Mouse (Mus musculus) hindbrain, embryonic 16.5 days (tissue): Measurements from ENCODE around the gene Sp1. TPM values are rescaled to one million over a fixed set of nuclear protein-coding genes. Genes with fewer than 3 reads are reported as not detected.
A peak's percentile ranks its signal among the peaks of the same experiment; 100 is the strongest.

Source experiments
- ATAC-seq: fragments of 200-750 bp; cut with Nextera tagmentation; 2 replicates; pipeline ENCODE4 v1.8.0; 2017; ENCODE audit warnings: moderate TSS enrichment, moderate library complexity
- H3K27ac ChIP-seq: fragments of 300-500 bp; sonication (generic); 2 replicates; pipeline ENCODE4 v1.5.1; 2014; ENCODE audit warnings: low read depth, mild to moderate bottlenecking, control low read depth, low read length, moderate library complexity
- H3K27me3 ChIP-seq: fragments of 300-500 bp; sonication (generic); replicated peaks from 2 replicates; pipeline ENCODE4 v1.6.1; 2014; ENCODE audit warnings: low read length; ENCODE audit not compliant: control insufficient read depth, insufficient read depth
- H3K36me3 ChIP-seq: fragments of 300-500 bp; sonication (generic); 2 replicates; pipeline ENCODE4 v1.6.1; 2014; ENCODE audit warnings: mild to moderate bottlenecking, low read length, moderate library complexity, mixed read lengths; ENCODE audit not compliant: control insufficient read depth, insufficient read depth
- H3K4me1 ChIP-seq: fragments of 300-500 bp; sonication (generic); 2 replicates; pipeline ENCODE4 v1.6.1; 2014; ENCODE audit warnings: low read depth, low read length; ENCODE audit not compliant: control insufficient read depth, insufficient read depth
- H3K4me2 ChIP-seq: fragments of 300-500 bp; sonication (generic); 2 replicates; pipeline ENCODE4 v1.6.1; 2014; ENCODE audit warnings: mild to moderate bottlenecking, low read length, control low read depth, moderate library complexity
- H3K4me3 ChIP-seq: fragments of 300-500 bp; sonication (generic); 2 replicates; pipeline ENCODE4 v1.5.1; 2014; ENCODE audit warnings: mild to moderate bottlenecking, low read length, control low read depth, moderate library complexity
- H3K9ac ChIP-seq: fragments of 300-500 bp; sonication (generic); 2 replicates; pipeline ENCODE4 v1.6.1; 2014; ENCODE audit warnings: low read depth, mild to moderate bottlenecking, control low read depth, low read length, moderate library complexity
- H3K9me3 ChIP-seq: fragments of 300-500 bp; sonication (generic); 2 replicates; pipeline ENCODE4 v1.6.1; 2014; ENCODE audit warnings: mild to moderate bottlenecking, low read length, moderate library complexity; ENCODE audit not compliant: control insufficient read depth
- WGBS: fragments of 180-500 bp; shearing (Covaris S2); extraction: QIAGEN DNeasy Blood & Tissue Kit; methylation state at CpG from one replicate; pipeline ENCODE4 v1.1.7; 2014; 5-methylcytosine and 5-hydroxymethylcytosine counted together
- polyA plus RNA-seq: library from polyadenylated mRNA; unstranded; fragments of >200 nt; fragmentation: Nextera tagmentation; extraction: Ambion mirVana; gene quantifications from 2 replicates; pipeline ENCODE4 v1.2.1, GENCODE M21; 2015

Gene Sp1
- polyA plus RNA-seq, 1 experiment from 2014 or later: 3.5 TPM

- WGBS: 15% methylated on average over 34 of the region's 34 CpGs
- no peaks in the 10 kb centered on the region for H3K27me3 ChIP-seq
- H3K9me3 ChIP-seq: no peaks in the 10 kb centered on the region
- peaks cover 20% of the 10 kb centered on the region for H3K4me1 ChIP-seq
- peak overlapping the region; percentile 54 for H3K4me3 ChIP-seq
- H3K4me2 ChIP-seq: peak overlapping the region; percentile 70
- H3K9ac ChIP-seq: peak overlapping the region; percentile 79
- no peak for ATAC-seq
- H3K36me3 ChIP-seq: peaks cover 8% of the 10 kb centered on the region
- H3K27ac ChIP-seq: peak overlapping the region; percentile 100
These were observed 1.1 kb upstream of the Sp1 start for GRCm38 (mm10) chr15:102404608-102405488.

GRCm38 (mm10) chr15:102406196-102406911 lies 411 bp downstream of the Sp1 start:
- peaks cover 16% of the 10 kb centered on the region for H3K36me3 ChIP-seq
- peak overlapping the region; percentile 82 for H3K9ac ChIP-seq
- peak overlapping the region; percentile 70 for H3K4me3 ChIP-seq
- H3K27me3 ChIP-seq: no peaks in the 10 kb centered on the region
- H3K9me3 ChIP-seq: no peaks in the 10 kb centered on the region
- peak overlapping the region; percentile 93 for H3K27ac ChIP-seq
- H3K4me1 ChIP-seq: peaks cover 30% of the 10 kb centered on the region
- ATAC-seq: no peak
- 1% methylated on average over 23 of the region's 69 CpGs for WGBS
- peak overlapping the region; percentile 59 for H3K4me2 ChIP-seq

GRCm38 (mm10) chr15:102406912-102407580 lies 1.1 kb downstream of the Sp1 start:
- H3K9ac ChIP-seq: peak overlapping the region; percentile 82
- 27% methylated on average over 3 of the region's 3 CpGs for WGBS
- peak overlapping the region; percentile 59 for H3K4me2 ChIP-seq
- peaks cover 18% of the 10 kb centered on the region for H3K36me3 ChIP-seq
- ATAC-seq: no peak
- peak overlapping the region; percentile 70 for H3K4me3 ChIP-seq
- H3K9me3 ChIP-seq: no peaks in the 10 kb centered on the region
- H3K4me1 ChIP-seq: peaks cover 35% of the 10 kb centered on the region
- H3K27me3 ChIP-seq: no peaks in the 10 kb centered on the region
- H3K27ac ChIP-seq: peak overlapping the region; percentile 93

DNA sequence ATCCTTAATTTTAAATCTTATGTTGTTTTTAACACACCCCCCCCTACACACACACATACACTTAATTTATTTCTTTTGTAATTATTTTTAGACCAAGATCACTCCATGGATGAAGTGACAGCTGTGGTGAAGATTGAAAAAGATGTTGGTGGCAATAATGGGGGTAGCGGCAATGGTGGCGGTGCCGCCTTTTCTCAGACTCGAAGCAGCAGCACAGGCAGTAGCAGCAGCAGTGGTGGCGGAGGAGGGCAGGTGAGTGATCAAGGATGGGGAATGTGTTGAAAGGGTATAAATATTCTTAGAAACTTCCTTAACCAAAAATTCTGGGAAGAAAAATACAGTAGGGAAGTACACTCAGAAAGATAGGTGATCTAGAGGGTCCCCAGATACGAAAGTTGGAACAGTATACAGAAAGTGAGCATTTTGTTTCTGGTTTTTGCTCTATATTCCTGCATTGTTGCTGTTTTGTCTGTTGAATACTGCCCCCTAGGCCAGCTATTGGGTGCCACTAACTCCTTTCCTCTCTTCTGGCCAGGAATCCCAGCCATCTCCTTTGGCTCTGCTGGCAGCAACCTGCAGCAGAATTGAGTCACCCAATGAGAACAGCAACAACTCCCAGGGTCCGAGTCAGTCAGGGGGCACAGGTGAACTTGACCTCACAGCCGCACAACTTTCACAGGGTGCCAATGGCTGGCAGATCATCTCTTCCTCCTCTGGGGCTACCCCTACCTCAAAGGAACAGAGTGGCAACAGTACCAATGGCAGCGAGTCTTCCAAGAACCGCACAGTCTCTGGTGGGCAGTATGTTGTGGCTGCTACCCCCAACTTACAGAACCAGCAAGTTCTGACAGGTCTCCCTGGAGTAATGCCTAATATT lies 2.0 kb downstream of the Sp1 start:
- no peaks in the 10 kb centered on the region for H3K9me3 ChIP-seq
- H3K36me3 ChIP-seq: peaks cover 23% of the 10 kb centered on the region
- no peaks in the 10 kb centered on the region for H3K27me3 ChIP-seq
- H3K4me2 ChIP-seq: peak overlapping the region; percentile 59; the same call in 1 of the 2 replicates
- no peak for ATAC-seq
- H3K4me1 ChIP-seq: peaks cover 35% of the 10 kb centered on the region
- WGBS: 91% methylated on average over 10 of the region's 10 CpGs
- no peak overlapping the region for H3K4me3 ChIP-seq
- no peak overlapping the region for H3K27ac ChIP-seq
- no peak overlapping the region for H3K9ac ChIP-seq

DNA sequence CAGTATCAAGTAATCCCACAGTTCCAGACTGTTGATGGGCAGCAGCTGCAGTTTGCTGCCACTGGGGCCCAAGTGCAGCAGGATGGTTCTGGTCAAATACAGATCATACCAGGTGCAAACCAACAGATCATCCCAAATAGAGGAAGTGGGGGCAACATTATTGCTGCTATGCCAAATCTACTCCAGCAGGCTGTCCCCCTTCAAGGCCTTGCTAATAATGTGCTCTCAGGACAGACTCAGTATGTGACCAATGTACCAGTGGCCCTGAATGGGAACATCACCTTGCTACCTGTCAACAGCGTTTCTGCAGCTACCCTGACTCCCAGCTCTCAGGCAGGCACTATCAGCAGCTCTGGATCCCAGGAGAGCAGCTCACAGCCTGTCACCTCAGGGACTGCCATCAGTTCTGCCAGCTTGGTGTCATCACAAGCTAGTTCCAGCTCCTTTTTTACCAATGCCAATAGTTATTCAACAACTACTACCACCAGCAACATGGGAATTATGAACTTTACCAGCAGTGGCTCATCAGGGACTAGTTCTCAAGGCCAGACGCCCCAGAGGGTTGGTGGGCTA lies 2.7 kb downstream of the Sp1 start:
- Histone ChIP-seq H3K9ac (no peak overlapping the region), H3K4me1 (peaks cover 35% of the 10 kb centered on the region), H3K36me3 (peaks cover 23% of the 10 kb centered on the region), H3K4me2 (no peak overlapping the region), H3K27ac (no peak overlapping the region), H3K27me3 (no peaks in the 10 kb centered on the region), H3K9me3 (no peaks in the 10 kb centered on the region), H3K4me3 (no peak overlapping the region)
- ATAC-seq: no peak
- WGBS: 69% methylated on average over 2 of the region's 2 CpGs

DNA sequence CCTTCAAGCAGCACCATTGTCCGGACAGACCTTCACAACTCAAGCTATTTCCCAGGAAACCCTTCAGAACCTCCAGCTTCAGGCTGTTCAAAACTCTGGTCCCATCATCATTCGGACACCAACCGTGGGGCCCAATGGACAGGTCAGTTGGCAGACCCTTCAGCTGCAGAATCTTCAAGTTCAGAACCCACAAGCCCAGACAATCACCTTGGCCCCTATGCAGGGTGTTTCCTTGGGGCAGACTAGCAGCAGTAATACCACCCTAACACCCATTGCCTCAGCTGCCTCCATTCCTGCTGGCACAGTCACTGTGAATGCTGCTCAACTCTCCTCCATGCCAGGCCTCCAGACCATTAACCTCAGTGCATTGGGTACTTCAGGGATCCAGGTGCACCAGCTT lies 3.3 kb downstream of the Sp1 start:
- Histone ChIP-seq H3K27me3 (no peaks in the 10 kb centered on the region), H3K4me1 (peaks cover 35% of the 10 kb centered on the region), H3K4me3 (no peak overlapping the region), H3K9ac (no peak overlapping the region), H3K4me2 (0 out of 2 replicates have a peak overlapping the region, but pooled peaks have one; percentile 19), H3K9me3 (no peaks in the 10 kb centered on the region), H3K27ac (no peak overlapping the region), H3K36me3 (peaks cover 25% of the 10 kb centered on the region)
- 96% methylated on average over 3 of the region's 3 CpGs for WGBS
- no peak for ATAC-seq

- Histone ChIP-seq H3K4me1 (peaks cover 35% of the 10 kb centered on the region), H3K4me3 (no peak overlapping the region), H3K9me3 (no peaks in the 10 kb centered on the region), H3K36me3 (peaks cover 26% of the 10 kb centered on the region), H3K27ac (no peak overlapping the region), H3K27me3 (no peaks in the 10 kb centered on the region), H3K4me2 (peak overlapping the region; percentile 13; the same call in 1 of the 2 replicates), H3K9ac (no peak overlapping the region)
- 100% methylated on average over 1 of the region's 1 CpGs for WGBS
- no peak for ATAC-seq
These were observed 5.1 kb downstream of the Sp1 start for GRCm38 (mm10) chr15:102411077-102411476.

DNA sequence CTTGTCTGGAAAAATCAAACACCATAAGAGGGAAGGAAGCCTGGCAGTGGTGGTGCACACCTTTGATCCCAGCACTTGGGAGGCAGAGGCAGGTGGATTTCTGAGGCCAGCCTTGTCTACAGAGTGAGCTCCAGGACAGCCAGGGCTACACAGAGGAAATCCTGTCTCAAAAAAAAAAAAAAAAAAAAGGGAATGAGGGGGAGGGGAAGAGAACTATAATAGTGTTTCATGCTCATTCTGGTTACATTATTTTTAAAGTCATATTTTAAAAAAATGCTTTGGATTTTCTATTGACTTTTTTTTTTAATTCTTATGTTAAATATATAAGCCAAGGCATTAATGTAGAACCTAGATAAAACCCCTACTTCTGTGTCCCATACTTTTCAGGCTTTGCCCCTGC lies 7.7 kb downstream of the Sp1 start:
- Histone ChIP-seq H3K36me3 (peaks cover 26% of the 10 kb centered on the region), H3K27ac (no peak overlapping the region), H3K9me3 (no peaks in the 10 kb centered on the region), H3K27me3 (no peaks in the 10 kb centered on the region), H3K4me3 (no peak overlapping the region), H3K4me1 (peaks cover 27% of the 10 kb centered on the region), H3K9ac (no peak overlapping the region), H3K4me2 (no peak overlapping the region)
- no peak for ATAC-seq
